Mouse (Mus musculus) cortical plate, adult 2 months (tissue): ENCODE results near the gene Nebl.

Experiments
- CTCF ChIP-seq: fragments of 200-500 bp; IDR thresholded peaks from 2 replicates; pipeline ENCODE4 v1.5.1; 2011; ENCODE audit warnings: mild to moderate bottlenecking, control low read depth, low read length; ENCODE audit not compliant: insufficient read depth; ENCODE audit errors: extremely low read depth
- POLR2A ChIP-seq: fragments of 200-500 bp; IDR thresholded peaks from 2 replicates; pipeline ENCODE4 v1.6.1; 2011; ENCODE audit warnings: mild to moderate bottlenecking, low read length, control low read depth; ENCODE audit not compliant: insufficient read depth; ENCODE audit errors: extremely low read depth

DNA sequence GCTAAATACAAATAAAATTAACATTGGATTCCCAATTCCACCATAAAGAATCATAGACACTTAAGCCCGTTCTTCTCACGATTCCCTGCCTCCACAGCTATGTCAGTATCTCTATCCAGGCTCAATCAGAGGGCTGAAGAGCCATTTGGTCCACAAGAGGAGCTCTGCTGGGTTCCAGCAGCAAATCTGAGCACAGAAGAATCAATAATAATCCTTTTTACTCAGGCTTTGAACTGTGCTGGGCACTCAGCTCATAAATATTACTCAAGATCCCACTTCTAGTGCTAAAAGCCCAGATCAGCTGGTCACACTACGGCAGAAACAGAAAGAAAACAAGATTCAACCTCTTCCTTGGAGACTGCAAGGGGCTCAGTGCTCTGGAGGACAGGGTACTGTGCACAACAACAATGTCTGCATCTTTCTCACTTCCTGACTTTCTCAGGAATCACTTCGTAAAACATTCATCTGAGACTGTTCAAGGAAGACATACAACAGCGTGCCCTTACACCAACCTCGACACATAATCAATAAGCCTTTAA lies 10.0 kb downstream of the Nebl start:
- TF ChIP-seq CTCF (no peak), POLR2A (no peak)
